ENCODE assay signal across 22 mouse cellular contexts in the genomic region with DNA sequence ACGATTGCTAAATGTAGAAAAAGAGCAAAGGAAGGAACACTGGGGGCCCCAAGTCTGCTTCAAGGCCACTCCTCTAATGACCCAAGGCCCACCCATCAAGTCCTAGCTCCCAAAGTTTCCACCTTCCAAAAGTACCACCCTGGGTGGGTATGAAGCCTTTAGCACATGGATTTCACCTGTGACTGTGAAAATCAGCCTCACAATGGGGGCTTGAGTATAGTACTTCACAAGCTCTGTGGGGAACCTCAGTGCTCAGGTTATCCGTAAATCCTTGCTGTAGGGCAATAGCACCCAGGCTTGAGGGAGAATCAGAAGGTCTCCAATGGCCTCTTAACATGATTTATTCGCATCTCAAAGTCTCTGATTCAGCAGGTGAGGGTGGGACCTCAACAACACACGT. TPM values are rescaled to one million over a fixed set of nuclear protein-coding genes. Genes with fewer than 3 reads are reported as not detected.
DNase-seq lines count a peak whose midpoint lies in the region; TF ChIP-seq lines count a peak whose summit lies in the region.
"Had no signal": no experiment of that assay in that cellular context is flagged by ENCODE, and none has a peak within 500 bp of the region (broad histone marks: within the 10 kb centered on the region; RNA-seq: fewer than 3 reads in every experiment).

No protein-coding gene starts in this region.

- no peaks in the 10 kb centered on the region for H3K4me1 ChIP-seq in ES-E14 (ENCODE audit: control insufficient read depth in 2 of 2, insufficient read depth in 2 of 2, low read length in 2 of 2, poor library complexity in 1 of 2)
- H3K4me1 ChIP-seq: forebrain, embryonic 13.5 days; forebrain, embryonic 15.5 days had no signal

- H3K27ac ChIP-seq in ES-E14 (ENCODE audit: insufficient read depth, low read depth, low read length, poor library complexity, severe bottlenecking), result no peak overlapping the region
- H3K27ac ChIP-seq: embryonic facial prominence, embryonic 10.5 days; embryonic facial prominence, embryonic 12.5 days; forebrain, embryonic 13.5 days; forebrain, embryonic 15.5 days had no signal

- no peaks in the 10 kb centered on the region for H3K36me3 ChIP-seq in ES-E14 (ENCODE audit: control insufficient read depth, insufficient read depth, low read length, poor library complexity, severe bottlenecking)
- H3K36me3 ChIP-seq: embryonic facial prominence, embryonic 10.5 days; embryonic facial prominence, embryonic 12.5 days; forebrain, embryonic 15.5 days had no signal

- H3K9ac ChIP-seq in ES-E14 (ENCODE audit: insufficient read depth, low read depth, low read length, poor library complexity, severe bottlenecking), result no peak overlapping the region
- H3K9ac ChIP-seq: embryonic facial prominence, embryonic 12.5 days; forebrain, embryonic 13.5 days; forebrain, embryonic 15.5 days; forebrain, postnatal 0 days had no signal

- no peaks in the 10 kb centered on the region for H3K9me3 ChIP-seq in ES-E14 (ENCODE audit: control insufficient read depth, insufficient read depth, low read depth, low read length)
- H3K9me3 ChIP-seq: embryonic facial prominence, embryonic 10.5 days; embryonic facial prominence, embryonic 12.5 days; forebrain, embryonic 13.5 days; forebrain, embryonic 15.5 days had no signal

- H3K4me3 ChIP-seq in ES-E14 (ENCODE audit: insufficient read depth in 1 of 2, low read depth in 1 of 2, low read length in 2 of 2, poor library complexity in 1 of 2, severe bottlenecking in 1 of 2), result no peak overlapping the region
- H3K4me3 ChIP-seq: embryonic facial prominence, embryonic 10.5 days; embryonic facial prominence, embryonic 12.5 days; forebrain, embryonic 13.5 days; forebrain, embryonic 15.5 days had no signal

- in situ Hi-C loops in ES-E14 (cut with MboI; ENCODE audit: low sequenced_read_pairs in 2 of 2, unreplicated experiment in 2 of 2), result no loop called here

- DNase-seq in heart, adult 11 months, result peak; percentile 19
- no peak for DNase-seq in heart, postnatal 4 days
- DNase-seq in ES-E14 (ENCODE audit: low read depth, low spot score) (peak; percentile 56), ZHBTc4 (ENCODE audit: low read depth, low spot score) (peak; percentile 83)
- DNase-seq in thymus, adult 18-20 months, result no peak
- DNase-seq in cerebellum, adult 11 months, result no peak
- DNase-seq: adrenal gland, adult 2 months; adrenal gland, postnatal 10 days; adrenal gland, postnatal 25 days; B cell, adult 2 months; cerebellum, adult 11-12 months; cerebellum, adult 2 months; cerebellum, adult 9-10 months; cerebellum, postnatal 10 days; cerebellum, postnatal 25 days; forebrain, postnatal 0 days had no signal

TF ChIP-seq in ES-E14, 5 proteins besides CTCF, POLR2A, EP300 and RAD21:
- TF ChIP-seq HCFC1 (IDR thresholded peaks at IDR 0.05; ENCODE audit: borderline replicate concordance, insufficient read depth, low read length) (no peak), ZC3H11A (IDR thresholded peaks at IDR 0.05; ENCODE audit: borderline replicate concordance, low read depth, low read length) (no peak), MAFK (IDR thresholded peaks at IDR 0.05; ENCODE audit: insufficient read depth, low read depth, low read length) (no peak), ZNF384 (IDR thresholded peaks at IDR 0.05; ENCODE audit: low read depth, low read length) (no peak), CHD2 (IDR thresholded peaks at IDR 0.05; ENCODE audit: low read depth, low read length) (no peak)

RNA-seq across cellular contexts. Expression of a gene that starts 30.5 kb away (rescaled TPM):
- total RNA-seq in heart, postnatal 4 days (2021), result 10 to 100 TPM; 76.3 to 93.2 TPM
- 1.8 and 11.6 TPM in 2 replicates for total RNA-seq in ES-E14 (2012; rRNA removed)
- total RNA-seq: CH12.LX, MEL had no signal

Comparison
In these comparisons a context has a peak if more than half of its experiments do, and no peak if none do; other contexts are left out.
1. DNase-seq: peak in heart, adult 11 months (single experiment), ES-E14 (single experiment) and ZHBTc4 (single experiment); none in heart, postnatal 4 days (single experiment), thymus, adult 18-20 months (0 of 2) and cerebellum, adult 11 months (single experiment).